Mouse (Mus musculus) embryonic stem cell, embryonic (primary cell): ENCODE data around the gene Slc6a5.

Source experiments
- CTCF ChIA-PET, 4 experiments: fragments of 300-600 bp in 2 of 4; fragments of 350-600 bp in 2 of 4; sonication (Branson Sonifier 250); formaldehyde crosslinking; loops; one replicate each; lab custom pipeline; 2022; ENCODE audit warnings: inconsistent platforms in 2 of 4; lab: Charles Lee
- POLR2A ChIA-PET, 4 experiments: fragments of 300-600 bp in 2 of 4; fragments of 350-600 bp in 2 of 4; sonication (Branson Sonifier 250); formaldehyde crosslinking; loops; one replicate each; lab custom pipeline; 2022; ENCODE audit warnings: antibody characterized with exemption in 4 of 4, inconsistent platforms in 1 of 4; lab: Charles Lee

Gene Slc6a5

GRCm38 (mm10) chr7:49909850-49910249 is at the start of gene Slc6a5:
Slc6a5 (plus strand) TSS chr7:49910146.
- CTCF ChIA-PET: interaction anchor here in 2 of 4 experiments (0.9 to 1.0 kb wide), 2 partner anchors 13 kb away, joined by 3 read pairs; no protein-coding TSS in a partner anchor

GRCm38 (mm10) chr7:49861196-49861595 is 48.8 kb upstream of the Slc6a5 start:
- ChIA-PET CTCF (interaction anchor here in 1 of 4 experiments (1.3 kb wide), 1 partner anchor 62 kb away, joined by 4 read pairs; no protein-coding TSS in a partner anchor), POLR2A (interaction anchor here in 1 of 4 experiments (0.6 to 2.8 kb wide), 4 partner anchors 9 to 80 kb away, joined by 3 to 10 read pairs (median 4); no protein-coding TSS in a partner anchor)

More at GRCm38 (mm10) chr7:49909850-49910249, at the start of gene Slc6a5:
- POLR2A ChIA-PET: interaction anchor here in 1 of 4 experiments (0.5 kb wide), 1 partner anchor 142 kb away, joined by 3 read pairs; no protein-coding TSS in a partner anchor

GRCm38 (mm10) chr7:49863753-49864152 is 46.2 kb upstream of the Slc6a5 start:
- POLR2A ChIA-PET: interaction anchor here in 1 of 4 experiments (0.7 to 1.5 kb wide), 7 partner anchors 10 to 84 kb away, joined by 3 to 6 read pairs (median 3); no protein-coding TSS in a partner anchor
- CTCF ChIA-PET: interaction anchor here in 3 of 4 experiments (0.6 to 1.2 kb wide), 3 partner anchors 8 to 59 kb away, joined by 3 to 8 read pairs (median 3); no protein-coding TSS in a partner anchor

GRCm38 (mm10) chr7:49869656-49870055 is 40.3 kb upstream of the Slc6a5 start:
- ChIA-PET CTCF (interaction anchor here in 2 of 4 experiments (0.5 to 0.9 kb wide), 3 partner anchors 53 to 93 kb away, joined by 3 to 4 read pairs (median 3); no protein-coding TSS in a partner anchor), POLR2A (interaction anchor here in 2 of 4 experiments (0.6 to 2.4 kb wide), 6 partner anchors 8 to 106 kb away, joined by 3 to 10 read pairs (median 4); no protein-coding TSS in a partner anchor)

GRCm38 (mm10) chr7:49870276-49870675 is 39.7 kb upstream of the Slc6a5 start:
- CTCF ChIA-PET: interaction anchor here in 2 of 4 experiments (0.5 to 1.0 kb wide), 3 partner anchors 53 to 94 kb away, joined by 3 to 4 read pairs (median 4); no protein-coding TSS in a partner anchor

GRCm38 (mm10) chr7:49877307-49877706 is 32.6 kb upstream of the Slc6a5 start:
- CTCF ChIA-PET: interaction anchor here in 2 of 4 experiments (0.5 to 1.0 kb wide), 3 partner anchors 13 to 67 kb away, joined by 3 to 15 read pairs (median 3); no protein-coding TSS in a partner anchor
- POLR2A ChIA-PET: interaction anchor here in 2 of 4 experiments (0.6 to 1.6 kb wide), 5 partner anchors 8 to 393 kb away, joined by 3 read pairs; no protein-coding TSS in a partner anchor

More at GRCm38 (mm10) chr7:49870276-49870675, 39.7 kb upstream of the Slc6a5 start:
- POLR2A ChIA-PET: interaction anchor here in 2 of 4 experiments (1.0 to 2.4 kb wide), 4 partner anchors 8 to 107 kb away, joined by 3 to 10 read pairs (median 5); no protein-coding TSS in a partner anchor

- POLR2A ChIA-PET: interaction anchor here in 1 of 4 experiments (1.6 kb wide), 1 partner anchor 13 kb away, joined by 4 read pairs; no protein-coding TSS in a partner anchor
These were observed 30.9 kb upstream of the Slc6a5 start for GRCm38 (mm10) chr7:49879051-49879450.

GRCm38 (mm10) chr7:49879998-49880707 is 29.8 kb upstream of the Slc6a5 start:
- ChIA-PET POLR2A (interaction anchor here in 2 of 4 experiments (0.6 to 1.5 kb wide), 4 partner anchors 12 to 117 kb away, joined by 3 to 5 read pairs (median 5); partner anchors contain the start of gene Nell1 (in 1 of the 2)), CTCF (interaction anchor here in 2 of 4 experiments (0.5 to 0.7 kb wide), 2 partner anchors 263 to 403 kb away, joined by 3 to 10 read pairs; no protein-coding TSS in a partner anchor)

More at GRCm38 (mm10) chr7:49879051-49879450, 30.9 kb upstream of the Slc6a5 start:
- CTCF ChIA-PET: interaction anchor here in 1 of 4 experiments (0.8 kb wide), 1 partner anchor 54 kb away, joined by 3 read pairs; no protein-coding TSS in a partner anchor

GRCm38 (mm10) chr7:49882288-49882687 is 27.7 kb upstream of the Slc6a5 start:
- ChIA-PET POLR2A (no interaction called here), CTCF (interaction anchor here in 2 of 4 experiments (0.6 to 2.1 kb wide), 3 partner anchors 17 to 266 kb away, joined by 3 to 5 read pairs (median 4); no protein-coding TSS in a partner anchor)

GRCm38 (mm10) chr7:49882694-49883389 is 27.1 kb upstream of the Slc6a5 start:
- ChIA-PET POLR2A (no interaction called here), CTCF (interaction anchor here in 2 of 4 experiments (0.6 to 2.1 kb wide), 3 partner anchors 17 to 267 kb away, joined by 3 to 5 read pairs (median 4); no protein-coding TSS in a partner anchor)

- POLR2A ChIA-PET: no interaction called here
- CTCF ChIA-PET: interaction anchor here in 1 of 4 experiments (0.6 kb wide), 1 partner anchor 19 kb away, joined by 10 read pairs; no protein-coding TSS in a partner anchor
These were observed 22.1 kb upstream of the Slc6a5 start for GRCm38 (mm10) chr7:49887776-49888390.

GRCm38 (mm10) chr7:49894786-49895185 is 15.2 kb upstream of the Slc6a5 start:
- CTCF ChIA-PET: no interaction called here
- POLR2A ChIA-PET: no interaction called here

GRCm38 (mm10) chr7:49895296-49895695 is 14.7 kb upstream of the Slc6a5 start:
- CTCF ChIA-PET: no interaction called here

GRCm38 (mm10) chr7:49902003-49902552 is 7.9 kb upstream of the Slc6a5 start:
- ChIA-PET CTCF (no interaction called here), POLR2A (no interaction called here)

More at GRCm38 (mm10) chr7:49895296-49895695, 14.7 kb upstream of the Slc6a5 start:
- POLR2A ChIA-PET: no interaction called here

GRCm38 (mm10) chr7:49907191-49908171 is 2.5 kb upstream of the Slc6a5 start:
- CTCF ChIA-PET: interaction anchor here in 3 of 4 experiments (0.6 to 0.8 kb wide), 3 partner anchors 20 to 49 kb away, joined by 4 to 10 read pairs (median 4); no protein-coding TSS in a partner anchor
- POLR2A ChIA-PET: interaction anchor here in 1 of 4 experiments (0.6 to 2.6 kb wide), 5 partner anchors 8 to 639 kb away, joined by 3 to 7 read pairs (median 4); no protein-coding TSS in a partner anchor
